Comparison of ENCODE assay signal across 16 mouse cellular contexts in genomic region chr16:77402711-77403280, GRCm38 (mm10).
DNase-seq lines count a peak whose midpoint lies in the region; ATAC-seq and TF ChIP-seq lines count a peak whose summit lies in the region.
"Had no signal": no experiment of that assay in that cellular context is flagged by ENCODE, and none has a peak within 500 bp of the region (broad histone marks: within the 10 kb centered on the region; RNA-seq: fewer than 3 reads in every experiment).

No protein-coding gene starts in this region.

- H3K9ac ChIP-seq in embryonic facial prominence, embryonic 14.5 days (ENCODE audit: low read depth, low read length): no peak overlapping the region
- no peak overlapping the region for H3K9ac ChIP-seq in hindbrain, embryonic 11.5 days (ENCODE audit: low read depth, low read length)
- H3K9ac ChIP-seq in midbrain, embryonic 16.5 days (ENCODE audit: low read depth, low read length): no peak overlapping the region
- no peak overlapping the region for H3K9ac ChIP-seq in intestine, embryonic 16.5 days (ENCODE audit: low read depth, low read length)
- H3K9ac ChIP-seq: heart, embryonic 15.5 days; limb, embryonic 15.5 days had no signal

- H3K27ac ChIP-seq in gastrocnemius, adult 2 months: peak overlapping the region; percentile 77
- peak overlapping the region; percentile 48; the same call in 1 of the 2 replicates for H3K27ac ChIP-seq in embryonic facial prominence, embryonic 14.5 days (replicated peaks; ENCODE audit: low read depth, low read length)
- H3K27ac ChIP-seq in hindbrain, embryonic 11.5 days (ENCODE audit: low read depth, low read length): peak overlapping the region; percentile 62
- H3K27ac ChIP-seq in midbrain, embryonic 16.5 days (ENCODE audit: low read length): peak overlapping the region; percentile 71
- no peak overlapping the region for H3K27ac ChIP-seq in intestine, embryonic 16.5 days (ENCODE audit: low read length)
- H3K27ac ChIP-seq: heart, embryonic 15.5 days; limb, embryonic 15.5 days had no signal

- 56% methylated on average over 7 of the region's 7 CpGs for WGBS in embryonic facial prominence, embryonic 14.5 days
- WGBS in hindbrain, embryonic 11.5 days: 49% methylated on average over 7 of the region's 7 CpGs
- WGBS in midbrain, embryonic 16.5 days: 27% methylated on average over 7 of the region's 7 CpGs
- WGBS in intestine, embryonic 16.5 days: 85% methylated on average over 7 of the region's 7 CpGs

- no peak for TF ChIP-seq CTCF in gastrocnemius, adult 2 months (IDR thresholded peaks at IDR 0.05)

- no peaks in the 10 kb centered on the region for H3K27me3 ChIP-seq in embryonic facial prominence, embryonic 14.5 days (replicated peaks; ENCODE audit: control insufficient read depth, insufficient read depth, low read length)
- no peaks in the 10 kb centered on the region for H3K27me3 ChIP-seq in hindbrain, embryonic 11.5 days (ENCODE audit: control insufficient read depth, insufficient read depth, low read length)
- H3K27me3 ChIP-seq in midbrain, embryonic 16.5 days (ENCODE audit: control insufficient read depth, insufficient read depth, low read depth, low read length): no peaks in the 10 kb centered on the region
- no peaks in the 10 kb centered on the region for H3K27me3 ChIP-seq in intestine, embryonic 16.5 days (replicated peaks; ENCODE audit: control insufficient read depth, insufficient read depth, low read length)
- H3K27me3 ChIP-seq: heart, embryonic 15.5 days; limb, embryonic 15.5 days had no signal

- ATAC-seq in embryonic facial prominence, embryonic 14.5 days (ENCODE audit: low read depth): no peak
- no peak for ATAC-seq in hindbrain, embryonic 11.5 days (ENCODE audit: low FRiP score)
- ATAC-seq in midbrain, embryonic 16.5 days: no peak
- no peak for ATAC-seq in frontal cortex, adult (ENCODE audit: low TSS enrichment)
- ATAC-seq in intestine, embryonic 16.5 days: no peak
- ATAC-seq: activated CD4-positive, CD25-positive, alpha-beta regulatory T cell, adult 4 months; lung, postnatal 0 days had no signal

- no peaks in the 10 kb centered on the region for H3K9me3 ChIP-seq in embryonic facial prominence, embryonic 14.5 days (ENCODE audit: control insufficient read depth, low read length)
- no peaks in the 10 kb centered on the region for H3K9me3 ChIP-seq in hindbrain, embryonic 11.5 days (ENCODE audit: control insufficient read depth, low read length)
- H3K9me3 ChIP-seq in midbrain, embryonic 16.5 days (replicated peaks; ENCODE audit: control insufficient read depth, low read length, poor library complexity, severe bottlenecking): no peaks in the 10 kb centered on the region
- no peaks in the 10 kb centered on the region for H3K9me3 ChIP-seq in intestine, embryonic 16.5 days (ENCODE audit: control insufficient read depth, low read length)
- H3K9me3 ChIP-seq: heart, embryonic 15.5 days; limb, embryonic 15.5 days had no signal

- peak overlapping the region; percentile 41 for H3K4me3 ChIP-seq in gastrocnemius, adult 2 months
- no peak overlapping the region for H3K4me3 ChIP-seq in embryonic facial prominence, embryonic 14.5 days (ENCODE audit: low read depth, low read length)
- H3K4me3 ChIP-seq in hindbrain, embryonic 11.5 days (ENCODE audit: low read depth, low read length): no peak overlapping the region
- no peak overlapping the region for H3K4me3 ChIP-seq in midbrain, embryonic 16.5 days (ENCODE audit: low read depth, low read length)
- no peak overlapping the region for H3K4me3 ChIP-seq in intestine, embryonic 16.5 days (ENCODE audit: low read length)
- H3K4me3 ChIP-seq: heart, embryonic 15.5 days; limb, embryonic 15.5 days; myocyte had no signal

- intact Hi-C loops in gastrocnemius, adult 2 months (cut with DNase I): loop anchor here (5.0 kb wide), 1 partner anchor 70 kb away; no protein-coding TSS in a partner anchor

- H3K4me2 ChIP-seq in embryonic facial prominence, embryonic 14.5 days (ENCODE audit: low read depth, low read length): peak overlapping the region; percentile 13
- H3K4me2 ChIP-seq in hindbrain, embryonic 11.5 days (replicated peaks; ENCODE audit: low read depth, low read length): peak overlapping the region; percentile 15
- peak overlapping the region; percentile 31 for H3K4me2 ChIP-seq in midbrain, embryonic 16.5 days (ENCODE audit: low read length)
- no peak overlapping the region for H3K4me2 ChIP-seq in intestine, embryonic 16.5 days (ENCODE audit: low read depth, low read length)
- H3K4me2 ChIP-seq: heart, embryonic 15.5 days; limb, embryonic 15.5 days had no signal

- H3K4me1 ChIP-seq in embryonic facial prominence, embryonic 14.5 days (ENCODE audit: control insufficient read depth, insufficient read depth, low read length): peaks cover 59% of the 10 kb centered on the region
- peaks cover 10% of the 10 kb centered on the region; the same call in 1 of the 2 replicates for H3K4me1 ChIP-seq in hindbrain, embryonic 11.5 days (replicated peaks; ENCODE audit: control insufficient read depth, insufficient read depth, low read length)
- H3K4me1 ChIP-seq in midbrain, embryonic 16.5 days (ENCODE audit: control insufficient read depth, insufficient read depth, low read length): peaks cover 49% of the 10 kb centered on the region
- H3K4me1 ChIP-seq in intestine, embryonic 16.5 days (ENCODE audit: control insufficient read depth, insufficient read depth, low read length): peaks cover 9% of the 10 kb centered on the region; the same call in 1 of the 2 replicates

- DNase-seq in gastrocnemius, adult 2 months: peak; percentile 37
- DNase-seq in gastrocnemius, adult 8-10 months (ENCODE audit: low spot score in 2 of 2): no peak
- DNase-seq in embryonic facial prominence, embryonic 14.5 days (ENCODE audit: low spot score): peak; percentile 61
- DNase-seq in hindbrain, embryonic 11.5 days (ENCODE audit: low spot score): no peak
- no peak for DNase-seq in thymus, postnatal 25 days
- DNase-seq: kidney, adult 2 months; layer of hippocampus, adult 9-11 months; right cerebral cortex, postnatal 25 days had no signal

- H3K36me3 ChIP-seq in embryonic facial prominence, embryonic 14.5 days (ENCODE audit: control insufficient read depth, insufficient read depth, low read length): no peaks in the 10 kb centered on the region
- H3K36me3 ChIP-seq in hindbrain, embryonic 11.5 days (ENCODE audit: control insufficient read depth, insufficient read depth, low read length): no peaks in the 10 kb centered on the region
- no peaks in the 10 kb centered on the region for H3K36me3 ChIP-seq in midbrain, embryonic 16.5 days (ENCODE audit: control insufficient read depth, insufficient read depth, low read length)
- H3K36me3 ChIP-seq in intestine, embryonic 16.5 days (ENCODE audit: control insufficient read depth, insufficient read depth, low read length): no peaks in the 10 kb centered on the region
- H3K36me3 ChIP-seq: heart, embryonic 15.5 days; limb, embryonic 15.5 days had no signal

Comparison
In these comparisons a context has a peak if more than half of its experiments do, and no peak if none do; other contexts are left out.
1. DNase-seq: peak in gastrocnemius, adult 2 months (single experiment) and embryonic facial prominence, embryonic 14.5 days (single experiment); none in gastrocnemius, adult 8-10 months (0 of 2), hindbrain, embryonic 11.5 days (single experiment) and thymus, postnatal 25 days (single experiment).